Mouse (Mus musculus): Measurements from ENCODE around the gene Zfp831. TPM values are rescaled to one million over a fixed set of nuclear protein-coding genes. Genes with fewer than 3 reads are reported as not detected.

The Zfp831 gene
- total and polyA plus RNA-seq, 2 experiments from 2014 or later = not detected

- Histone ChIP-seq H3K9ac (replicated peaks; ENCODE audit: low read length, poor library complexity, severe bottlenecking) (no peak overlapping the region), H3K4me1 (ENCODE audit: insufficient read depth, low read length) (0 out of 2 replicates have a peak, but pooled peaks cover 5% of the 10 kb centered on the region), H3K27me3 (ENCODE audit: insufficient read depth, low read length) (no peaks in the 10 kb centered on the region; the same call in 1 of the 2 replicates), H3K4me3 (ENCODE audit: low read depth, low read length) (no peak overlapping the region), H3K4me2 (ENCODE audit: low read depth, low read length, poor library complexity, severe bottlenecking) (no peak overlapping the region), H3K9me3 (ENCODE audit: low read length) (no peaks in the 10 kb centered on the region), H3K36me3 (ENCODE audit: insufficient read depth, low read length) (no peaks in the 10 kb centered on the region), H3K27ac (ENCODE audit: low read depth, low read length) (no peak overlapping the region)
- WGBS = 51% methylated on average over 3 of the region's 3 CpGs
- no peak for DNase-seq (ENCODE audit: low spot score)
- no peak for TF ChIP-seq CTCF (IDR thresholded peaks at IDR 0.05)
- ATAC-seq (ENCODE audit: low FRiP score) = no peak
These were observed 25.5 kb downstream of the Zfp831 start for GRCm38 (mm10) chr2:174668806-174669205.

GRCm38 (mm10) chr2:174672506-174673190, 29.3 kb downstream of the Zfp831 start:
- 29% methylated on average over 11 of the region's 11 CpGs for WGBS
- Histone ChIP-seq H3K4me2 (ENCODE audit: low read depth, low read length, poor library complexity, severe bottlenecking) (peak overlapping the region; percentile 98), H3K36me3 (ENCODE audit: insufficient read depth, low read length) (no peaks in the 10 kb centered on the region), H3K27me3 (ENCODE audit: insufficient read depth, low read length) (no peaks in the 10 kb centered on the region; the same call in 1 of the 2 replicates), H3K4me1 (ENCODE audit: insufficient read depth, low read length) (0 out of 2 replicates have a peak, but pooled peaks cover 5% of the 10 kb centered on the region), H3K27ac (ENCODE audit: low read depth, low read length) (no peak overlapping the region), H3K9ac (replicated peaks; ENCODE audit: low read length, poor library complexity, severe bottlenecking) (no peak overlapping the region), H3K9me3 (ENCODE audit: low read length) (no peaks in the 10 kb centered on the region), H3K4me3 (ENCODE audit: low read depth, low read length) (no peak overlapping the region)
- no peak for DNase-seq (ENCODE audit: low spot score)
- peak; percentile 44 for TF ChIP-seq CTCF (IDR thresholded peaks at IDR 0.05)
- no peak for ATAC-seq (ENCODE audit: low FRiP score)

GRCm38 (mm10) chr2:174673592-174674286, 30.4 kb downstream of the Zfp831 start:
- H3K9me3 ChIP-seq (ENCODE audit: low read length) = no peaks in the 10 kb centered on the region
- under 1% methylated on average over 25 of the region's 25 CpGs for WGBS
- H3K4me1 ChIP-seq (ENCODE audit: insufficient read depth, low read length) = 0 out of 2 replicates have a peak, but pooled peaks cover 5% of the 10 kb centered on the region
- DNase-seq (ENCODE audit: low spot score) (peak; percentile 96), ATAC-seq (ENCODE audit: low FRiP score) (peak; percentile 84)
- H3K4me3 ChIP-seq (ENCODE audit: low read depth, low read length) = peak overlapping the region; percentile 43
- peak overlapping the region; percentile 98 for H3K4me2 ChIP-seq (ENCODE audit: low read depth, low read length, poor library complexity, severe bottlenecking)
- no peaks in the 10 kb centered on the region for H3K36me3 ChIP-seq (ENCODE audit: insufficient read depth, low read length)
- H3K27ac ChIP-seq (ENCODE audit: low read depth, low read length) = peak overlapping the region; percentile 43; the same call in 1 of the 2 replicates
- H3K9ac ChIP-seq (replicated peaks; ENCODE audit: low read length, poor library complexity, severe bottlenecking) = peak overlapping the region; percentile 71
- TF ChIP-seq CTCF (IDR thresholded peaks at IDR 0.05) = peak; percentile 86
- no peaks in the 10 kb centered on the region; the same call in 1 of the 2 replicates for H3K27me3 ChIP-seq (ENCODE audit: insufficient read depth, low read length)

- Histone ChIP-seq H3K27ac (ENCODE audit: low read depth, low read length) (peak overlapping the region; percentile 43), H3K36me3 (ENCODE audit: insufficient read depth, low read length) (no peaks in the 10 kb centered on the region), H3K9me3 (ENCODE audit: low read length) (no peaks in the 10 kb centered on the region), H3K4me1 (ENCODE audit: insufficient read depth, low read length) (0 out of 2 replicates have a peak, but pooled peaks cover 5% of the 10 kb centered on the region), H3K9ac (replicated peaks; ENCODE audit: low read length, poor library complexity, severe bottlenecking) (peak overlapping the region; percentile 71), H3K4me3 (ENCODE audit: low read depth, low read length) (peak overlapping the region; percentile 43), H3K4me2 (ENCODE audit: low read depth, low read length, poor library complexity, severe bottlenecking) (peak overlapping the region; percentile 98), H3K27me3 (ENCODE audit: insufficient read depth, low read length) (no peaks in the 10 kb centered on the region; the same call in 1 of the 2 replicates)
- no peak for TF ChIP-seq CTCF (IDR thresholded peaks at IDR 0.05)
- ATAC-seq (ENCODE audit: low FRiP score) (peak; percentile 48), DNase-seq (ENCODE audit: low spot score) (peak; percentile 54)
- WGBS = under 1% methylated on average over 16 of the region's 16 CpGs
These were observed 31.1 kb downstream of the Zfp831 start for GRCm38 (mm10) chr2:174674287-174675045.

- H3K4me2 ChIP-seq (ENCODE audit: low read depth, low read length, poor library complexity, severe bottlenecking) = no peak overlapping the region
- H3K27me3 ChIP-seq (ENCODE audit: insufficient read depth, low read length) = no peaks in the 10 kb centered on the region
- peak; percentile 64; the same call in 1 of the 2 replicates for ATAC-seq (ENCODE audit: low FRiP score)
- peak; percentile 83 for DNase-seq (ENCODE audit: low spot score)
- H3K4me3 ChIP-seq (ENCODE audit: low read depth, low read length) = no peak overlapping the region
- H3K9me3 ChIP-seq (ENCODE audit: low read length) = no peaks in the 10 kb centered on the region
- WGBS = 16% methylated on average over 9 of the region's 9 CpGs
- no peak overlapping the region for H3K27ac ChIP-seq (ENCODE audit: low read depth, low read length)
- H3K36me3 ChIP-seq (ENCODE audit: insufficient read depth, low read length) = no peaks in the 10 kb centered on the region
- no peak overlapping the region for H3K9ac ChIP-seq (replicated peaks; ENCODE audit: low read length, poor library complexity, severe bottlenecking)
- 0 out of 2 replicates have a peak, but pooled peaks cover 5% of the 10 kb centered on the region for H3K4me1 ChIP-seq (ENCODE audit: insufficient read depth, low read length)
- TF ChIP-seq CTCF (IDR thresholded peaks at IDR 0.05) = peak; percentile 96
These were observed 32.3 kb downstream of the Zfp831 start for GRCm38 (mm10) chr2:174675642-174676041.
